Mouse (Mus musculus) NIH3T3 (cell line): ENCODE data around the gene Olfr1178.
A peak's percentile ranks its signal among the peaks of the same experiment; 100 is the strongest.

ENCODE experiments used
- DNase-seq: peaks from one replicate; pipeline ENCODE4 v3.0.0-alpha.2; 2012; ENCODE audit warnings: low read depth

Olfr1178 gene

GRCm38 (mm10) chr2:88386762-88387161, at the start of gene Olfr1178:
Gene Olfr1178 (plus strand): TSS chr2:88387062.
- no peak for DNase-seq

DNA sequence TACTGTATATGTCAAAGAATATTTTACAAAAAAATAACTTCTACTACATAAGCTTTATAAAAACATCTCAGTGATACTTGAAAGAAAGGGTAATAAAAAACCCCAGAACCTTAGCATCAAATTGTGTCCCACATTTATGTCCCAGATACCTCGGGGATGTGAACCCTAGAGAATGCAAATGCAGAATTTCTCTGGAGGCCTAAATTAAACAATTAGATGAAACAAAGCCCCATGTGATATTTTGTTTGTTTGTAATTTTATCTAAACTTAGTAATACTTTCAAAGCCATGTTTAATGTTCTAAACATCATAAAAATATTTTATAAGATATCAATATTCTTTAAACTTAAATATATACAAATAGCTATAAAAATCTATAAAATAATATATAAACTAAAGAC, 40.5 kb upstream of the Olfr1178 start, which contains the start of gene Olfr1177-ps:
Gene Olfr1177-ps, minus strand, starts transcription at position 101 of the 400 bp plus-strand sequence.
- DNase-seq: no peak

DNA sequence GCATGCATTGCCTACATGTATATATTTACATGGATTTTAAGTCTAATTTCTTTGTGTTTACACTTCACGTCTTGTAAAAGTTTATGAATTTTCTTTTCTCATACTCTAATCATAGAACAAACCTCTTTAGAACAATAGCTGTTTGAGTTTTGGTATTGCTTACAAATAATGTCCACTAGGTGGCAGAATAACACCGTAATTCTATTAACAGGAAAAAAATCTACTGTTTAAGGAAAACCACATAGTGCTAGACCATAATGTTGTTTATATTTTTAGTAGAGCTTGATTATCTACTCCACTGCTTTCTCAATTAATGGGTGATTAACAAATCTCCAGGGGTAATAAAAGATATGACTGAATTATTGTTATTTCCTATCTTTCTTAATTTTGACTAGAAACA, 30.6 kb upstream of the Olfr1178 start:
- DNase-seq: peak; percentile 60

DNA sequence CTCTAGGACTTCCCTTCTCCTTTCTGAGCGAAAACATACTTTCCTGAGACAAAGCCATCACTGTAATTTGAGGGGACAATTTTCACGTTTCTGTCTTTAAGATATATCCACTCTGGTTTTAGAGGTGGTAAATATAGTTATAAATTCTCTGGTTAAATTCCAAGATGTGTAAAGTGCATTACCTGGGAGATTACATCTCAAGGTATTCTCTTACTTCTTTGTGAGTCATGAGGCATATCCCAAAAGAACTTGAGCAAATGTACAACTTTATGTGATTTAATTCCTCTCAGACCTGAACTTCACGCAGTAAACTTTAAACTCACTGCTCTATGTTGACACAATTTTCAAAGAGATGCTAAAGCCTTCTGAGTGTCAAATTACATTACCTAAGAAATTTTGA, 19.5 kb downstream of the Olfr1178 start, which contains the start of gene Olfr1179:
Gene Olfr1179, minus strand, starts transcription at position 101 of the 400 bp plus-strand sequence.
- DNase-seq: no peak

- no peak for DNase-seq
Measured at GRCm38 (mm10) chr2:88419051-88419450, 32.2 kb downstream of the Olfr1178 start, which contains the start of gene Olfr1180. Gene Olfr1180 (minus strand): TSS chr2:88419151.

DNA sequence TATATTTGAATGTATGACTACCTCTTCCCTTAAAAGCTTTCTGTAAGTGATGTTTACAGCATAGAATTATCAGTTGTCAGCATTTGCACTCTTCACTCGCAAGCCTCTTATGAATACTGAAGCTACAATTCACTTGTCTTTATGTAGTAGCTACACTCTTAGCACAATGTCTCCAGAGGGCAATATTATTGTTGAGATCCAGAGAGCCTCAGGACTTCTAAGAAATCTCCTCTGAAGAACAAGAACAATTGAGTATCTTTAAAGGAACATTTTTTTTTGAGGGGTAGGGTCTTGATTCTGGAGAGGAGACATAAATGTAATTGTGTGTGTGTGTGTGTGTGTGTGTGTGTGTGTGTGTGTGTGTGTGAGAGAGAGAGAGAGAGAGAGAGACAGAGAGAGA, 39.2 kb downstream of the Olfr1178 start, which contains the start of gene Olfr1181:
Gene Olfr1181, minus strand, starts transcription at position 101 of the 400 bp plus-strand sequence.
- DNase-seq: no peak

GRCm38 (mm10) chr2:88449031-88449430, 62.2 kb downstream of the Olfr1178 start, which contains the start of gene Gm13757:
Gene Gm13757 (minus strand): TSS chr2:88449131.
- no peak for DNase-seq
